Mouse (Mus musculus): Measurements from ENCODE around the gene Tmod4. TPM values are rescaled to one million over a fixed set of nuclear protein-coding genes. Genes with fewer than 3 reads are reported as not detected.

Gene Tmod4
- total RNA-seq, 2 experiments from 2014 or later, result 0.85 TPM; not detected in 1

GRCm38 (mm10) chr3:95173256-95173949 lies 49.1 kb downstream of the Tmod4 start:
- peak in 1 of 2 experiments; percentile 54 for DNase-seq (ENCODE audit: low spot score in 2 of 2)

GRCm38 (mm10) chr3:95174011-95174592 lies 49.8 kb downstream of the Tmod4 start:
- peak; percentile 88 to 91 for DNase-seq (ENCODE audit: low spot score in 2 of 2)

- no peak for DNase-seq (ENCODE audit: low spot score in 2 of 2)
Measured at GRCm38 (mm10) chr3:95176500-95176899, 52.2 kb downstream of the Tmod4 start.

GRCm38 (mm10) chr3:95177583-95177982 lies 53.3 kb downstream of the Tmod4 start:
- no peak for DNase-seq (ENCODE audit: low spot score in 2 of 2)

Small RNAs within 50 kb of the gene (microRNA-seq; reads per million reads assigned to microRNA genes)
- 0 reads per million in 2 experiments for gene Mir8099-1

Other genes starting within 250 kb of the Tmod4 start
- gene Psmb4, start 237.5 kb upstream of the Tmod4 start, total RNA-seq (2021), result 100 to 1,000 TPM; 289 to 312 TPM
- 1 to 10 TPM; 4.8 to 5.2 TPM for gene Selenbp1, start 191.4 kb upstream of the Tmod4 start, total RNA-seq (2021)
- 10 to 100 TPM; 20.1 to 21.3 TPM for gene Rfx5, start 170.4 kb upstream of the Tmod4 start, total RNA-seq (2021)
- gene Pi4kb, start 149.7 kb upstream of the Tmod4 start, total RNA-seq (2021), result 10 to 100 TPM; 46.5 to 50.7 TPM
- 10 to 100 TPM; 26.4 to 30.8 TPM for gene Zfp687, start 109.0 kb upstream of the Tmod4 start, total RNA-seq (2021)
- gene Psmd4, start 81.9 kb upstream of the Tmod4 start, total RNA-seq (2021), result 100 to 1,000 TPM; 160 to 174 TPM
- 10 to 100 TPM; 34.5 to 41.9 TPM for gene Pip5k1a, start 17.5 kb upstream of the Tmod4 start, total RNA-seq (2021)
- 10 to 100 TPM; 44.4 to 47.7 TPM for gene Vps72, start 13.5 kb upstream of the Tmod4 start, total RNA-seq (2021)
- 10 to 100 TPM; 37.5 to 41.8 TPM for gene Scnm1, start 9.5 kb downstream of the Tmod4 start, total RNA-seq (2021)
- 10 to 100 TPM; 22.4 to 24.6 TPM for gene Lysmd1, start 9.6 kb downstream of the Tmod4 start, total RNA-seq (2021)
- gene Tnfaip8l2, start 17.9 kb downstream of the Tmod4 start, total RNA-seq (2021), result 1 to 10 TPM; 3.0 TPM
- 10 to 100 TPM; 71.4 to 75.0 TPM for gene Sema6c, start 36.0 kb downstream of the Tmod4 start, total RNA-seq (2021)
- 10 to 100 TPM; 10.1 to 10.6 TPM for gene Gabpb2, start 93.4 kb downstream of the Tmod4 start, total RNA-seq (2021)
- 10 to 100 TPM; 79.8 to 80.1 TPM for gene Cdc42se1, start 104.3 kb downstream of the Tmod4 start, total RNA-seq (2021)
- gene Mllt11, start 107.7 kb downstream of the Tmod4 start, total RNA-seq (2021), result 100 to 1,000 TPM; 621 to 626 TPM
- gene Gm128, start 117.1 kb downstream of the Tmod4 start, total RNA-seq (2021), result under 1 TPM; 0.16 to 0.18 TPM
- under 1 TPM in 1 of 2 experiments, not detected in 1; 0.25 TPM for gene Bnipl, start 126.7 kb downstream of the Tmod4 start, total RNA-seq (2021)
- gene Mindy1, start 156.9 kb downstream of the Tmod4 start, total RNA-seq (2021), result 10 to 100 TPM; 26.5 to 27.6 TPM
- 10 to 100 TPM; 34.9 to 36.3 TPM for gene Prune1, start 157.6 kb downstream of the Tmod4 start, total RNA-seq (2021)
- under 1 TPM; 0.65 to 0.75 TPM for gene Anxa9, start 182.7 kb downstream of the Tmod4 start, total RNA-seq (2021)
- gene Cers2, start 190.3 kb downstream of the Tmod4 start, total RNA-seq (2021), result 10 to 100 TPM; 45.4 to 46.6 TPM
- 10 to 100 TPM; 46.0 to 47.1 TPM for gene Setdb1, start 232.7 kb downstream of the Tmod4 start, total RNA-seq (2021)